Mouse (Mus musculus): Measurements from ENCODE around the gene Pias3.
"Not testable (repeated sequence)": the region's sequence is repeated elsewhere in the genome, so short reads cannot be mapped to it uniquely, and the experiment has no call there.

The Pias3 gene

DNA sequence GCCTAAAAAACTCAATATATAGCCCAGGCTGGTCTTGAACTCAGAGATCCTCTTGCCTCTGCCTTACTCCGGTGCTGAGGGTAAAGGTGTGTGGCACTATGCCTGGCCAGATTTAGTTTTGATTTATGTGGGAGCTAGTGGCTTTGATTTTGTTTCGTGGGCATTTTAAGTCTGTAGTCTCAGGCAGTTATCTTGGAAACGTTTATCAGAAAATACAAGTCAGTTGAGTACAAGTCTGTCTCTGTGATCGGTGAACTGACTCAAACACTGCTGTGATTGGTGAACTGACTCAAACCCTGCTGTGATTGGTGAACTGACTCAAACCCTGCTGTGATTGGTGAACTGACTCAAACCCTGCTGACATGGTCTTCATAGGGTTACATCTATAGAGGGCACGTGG lies 34.6 kb downstream of the Pias3 start:
- DNase-seq: no peak

GRCm38 (mm10) chr3:96733984-96734383 lies 37.8 kb downstream of the Pias3 start:
- no peak for DNase-seq

GRCm38 (mm10) chr3:96735200-96735599 lies 39.0 kb downstream of the Pias3 start:
- DNase-seq: no peak

DNA sequence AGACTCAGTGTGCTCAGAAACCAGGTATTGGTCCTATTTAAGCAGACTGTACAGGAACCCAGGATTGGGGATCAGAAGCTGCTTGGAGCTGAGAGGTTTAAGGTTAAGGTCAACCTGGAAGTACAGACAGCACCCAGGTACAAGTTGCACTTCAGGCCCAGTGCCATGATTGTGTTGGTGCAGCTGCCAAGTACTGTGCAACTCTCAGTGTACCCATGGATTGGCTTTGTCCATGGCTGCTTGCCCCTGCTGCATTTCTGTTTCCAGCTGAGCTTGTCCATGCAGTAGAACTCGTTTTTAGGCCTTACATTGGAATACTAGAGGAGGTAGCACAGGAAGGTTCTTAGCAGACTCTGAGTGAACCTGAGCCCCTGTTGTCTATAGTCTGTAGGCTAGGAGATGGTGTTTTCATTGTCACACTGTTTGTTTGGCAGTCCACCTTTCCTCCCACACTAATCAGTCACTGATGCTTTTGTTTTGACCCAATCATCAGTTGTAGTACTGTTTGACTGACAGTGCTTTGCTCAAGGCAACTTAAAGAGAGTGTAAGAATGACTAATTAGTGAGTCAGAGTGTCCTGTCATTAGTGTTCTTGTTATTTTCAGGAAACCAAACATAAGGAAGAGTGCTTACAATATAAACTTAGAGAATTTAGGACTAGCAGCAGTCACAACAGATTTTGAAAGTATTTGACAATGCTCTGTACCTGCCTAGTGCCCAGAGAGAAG lies 41.0 kb downstream of the Pias3 start:
- no peak for DNase-seq

DNA sequence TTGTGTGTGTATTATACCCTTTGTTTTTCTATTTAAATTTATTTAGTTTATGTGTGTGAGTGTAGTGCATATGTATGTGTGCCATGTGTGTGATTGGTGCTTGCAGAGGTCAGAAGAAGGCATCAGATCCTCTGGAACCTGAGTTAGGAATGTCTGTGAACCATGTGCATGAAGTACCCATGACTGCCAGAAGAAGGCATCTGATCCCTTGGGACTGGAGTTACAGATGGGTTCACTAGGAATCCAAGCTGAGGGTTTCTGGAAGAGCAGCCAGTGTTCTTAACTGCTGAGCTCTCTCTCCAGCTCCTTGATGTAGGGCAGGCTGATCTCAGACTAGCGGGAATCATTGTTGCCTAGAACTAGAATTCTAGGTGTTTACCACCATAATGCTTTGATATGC lies 41.8 kb downstream of the Pias3 start:
- DNase-seq: no peak

GRCm38 (mm10) chr3:96740279-96740678 lies 44.1 kb downstream of the Pias3 start:
- DNase-seq: not testable (repeated sequence)

DNA sequence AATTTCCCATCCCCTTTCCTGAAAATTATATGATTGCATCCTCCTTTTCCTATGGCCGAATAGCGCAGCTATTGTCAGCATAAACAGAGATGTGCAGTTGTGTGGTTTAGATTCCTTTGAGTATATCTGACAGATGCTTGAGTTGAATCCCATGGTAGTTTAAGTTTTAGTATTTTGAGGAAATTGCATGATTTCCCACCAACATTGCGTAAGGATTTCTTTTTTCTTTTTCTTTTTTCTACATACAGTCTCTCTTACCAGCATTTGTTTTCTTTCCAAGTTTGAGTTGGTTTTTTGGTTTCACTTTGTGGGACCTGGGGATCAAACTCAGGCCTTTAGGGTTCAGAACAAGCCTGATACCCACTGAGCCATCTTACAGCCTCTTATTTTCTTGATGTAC lies 48.2 kb downstream of the Pias3 start:
- no peak for DNase-seq

- DNase-seq: no peak
These were observed 50.6 kb downstream of the Pias3 start for GRCm38 (mm10) chr3:96746829-96747228.

All from right cerebral cortex, adult 18-20 months (tissue).